Mouse (Mus musculus) spleen, adult 12 weeks (tissue): ENCODE measurements around the gene Lef1.

Source experiments
- DNase-seq: peaks from one replicate; pipeline ENCODE4 v3.0.0; 2022; ENCODE audit warnings: low spot score

Gene Lef1

GRCm38 (mm10) chr3:131190671-131191367 lies 80.5 kb downstream of the Lef1 start:
- DNase-seq: no peak

- DNase-seq: no peak
These were observed 81.2 kb downstream of the Lef1 start for GRCm38 (mm10) chr3:131191454-131191853.

GRCm38 (mm10) chr3:131196050-131196449 lies 85.8 kb downstream of the Lef1 start:
- DNase-seq: no peak

GRCm38 (mm10) chr3:131196507-131197019 lies 86.3 kb downstream of the Lef1 start:
- DNase-seq: no peak

GRCm38 (mm10) chr3:131198991-131199390 lies 88.7 kb downstream of the Lef1 start:
- DNase-seq: no peak

- no peak for DNase-seq
These were observed 89.5 kb downstream of the Lef1 start for GRCm38 (mm10) chr3:131199590-131200288.

- no peak for DNase-seq
These were observed 92.0 kb downstream of the Lef1 start for GRCm38 (mm10) chr3:131202311-131202710.

- no peak for DNase-seq
These were observed 97.6 kb downstream of the Lef1 start for GRCm38 (mm10) chr3:131207846-131208245.

GRCm38 (mm10) chr3:131208265-131208891 lies 98.1 kb downstream of the Lef1 start:
- peak; percentile 36 for DNase-seq

- no peak for DNase-seq
These were observed 101.9 kb downstream of the Lef1 start for GRCm38 (mm10) chr3:131212200-131212599.

GRCm38 (mm10) chr3:131214060-131214658 lies 103.9 kb downstream of the Lef1 start:
- DNase-seq: no peak

- no peak for DNase-seq
These were observed 104.6 kb downstream of the Lef1 start for GRCm38 (mm10) chr3:131214841-131215240.

GRCm38 (mm10) chr3:131218636-131219390 lies 108.5 kb downstream of the Lef1 start:
- DNase-seq: no peak

- DNase-seq: no peak
These were observed 117.8 kb downstream of the Lef1 start for GRCm38 (mm10) chr3:131228083-131228482.

GRCm38 (mm10) chr3:131237061-131237460 lies 126.8 kb downstream of the Lef1 start:
- no peak for DNase-seq

GRCm38 (mm10) chr3:131237785-131238633 lies 127.7 kb downstream of the Lef1 start:
- DNase-seq: peak; percentile 50

GRCm38 (mm10) chr3:131245766-131246578 lies 135.7 kb downstream of the Lef1 start:
- DNase-seq: no peak

GRCm38 (mm10) chr3:131246579-131247046 lies 136.3 kb downstream of the Lef1 start:
- DNase-seq: no peak

- no peak for DNase-seq
These were observed 137.2 kb downstream of the Lef1 start for GRCm38 (mm10) chr3:131247447-131247846.

GRCm38 (mm10) chr3:131247851-131248250 lies 137.6 kb downstream of the Lef1 start:
- no peak for DNase-seq
